Mouse (Mus musculus) neural tube, embryonic 14.5 days (tissue): ENCODE results near the gene Gm45618. TPM values are rescaled to one million over a fixed set of nuclear protein-coding genes. Genes with fewer than 3 reads are reported as not detected.

ENCODE experiments used
- ATAC-seq: fragments of 200-750 bp; cut with Nextera tagmentation; 2 replicates; pipeline ENCODE4 v1.8.0; 2017; ENCODE audit warnings: low read depth, mild to moderate bottlenecking, moderate TSS enrichment, moderate library complexity
- H3K27ac ChIP-seq: fragments of 300-500 bp; sonication (generic); 2 replicates; pipeline ENCODE4 v1.5.1; 2014; ENCODE audit warnings: low read depth, mild to moderate bottlenecking, control low read depth, low read length, moderate library complexity, mixed read lengths
- H3K27me3 ChIP-seq: fragments of 300-500 bp; sonication (generic); 2 replicates; pipeline ENCODE4 v1.6.1; 2014; ENCODE audit warnings: low read length; ENCODE audit not compliant: control insufficient read depth, insufficient read depth
- H3K36me3 ChIP-seq: fragments of 300-500 bp; sonication (generic); 2 replicates; pipeline ENCODE4 v1.6.1; 2014; ENCODE audit warnings: low read length, mixed read lengths; ENCODE audit not compliant: control insufficient read depth, insufficient read depth
- H3K4me1 ChIP-seq: fragments of 300-500 bp; sonication (generic); 2 replicates; pipeline ENCODE4 v1.6.1; 2014; ENCODE audit warnings: low read length; ENCODE audit not compliant: control insufficient read depth, insufficient read depth
- H3K4me2 ChIP-seq: fragments of 300-500 bp; sonication (generic); 2 replicates; pipeline ENCODE4 v1.6.1; 2014; ENCODE audit warnings: mild to moderate bottlenecking, low read depth, low read length, control low read depth
- H3K4me3 ChIP-seq: fragments of 300-500 bp; sonication (generic); 2 replicates; pipeline ENCODE4 v1.5.1; 2014; ENCODE audit warnings: low read depth, low read length, control low read depth, mixed read lengths
- H3K9ac ChIP-seq: fragments of 300-500 bp; sonication (generic); replicated peaks from 2 replicates; pipeline ENCODE4 v1.6.1; 2014; ENCODE audit warnings: low read depth, mild to moderate bottlenecking, control low read depth, low read length, mixed read lengths
- H3K9me3 ChIP-seq: fragments of 300-500 bp; sonication (generic); 2 replicates; pipeline ENCODE4 v1.6.1; 2016; ENCODE audit warnings: low read length; ENCODE audit not compliant: control insufficient read depth
- WGBS: fragments of 180-500 bp; shearing (Covaris S2); extraction: QIAGEN DNeasy Blood & Tissue Kit; methylation state at CpG from one replicate; pipeline ENCODE4 v1.1.7; 2014; 5-methylcytosine and 5-hydroxymethylcytosine counted together
- polyA plus RNA-seq: library from polyadenylated mRNA; unstranded; fragments of >200 nt; fragmentation: Nextera tagmentation; extraction: Ambion mirVana; gene quantifications from 2 replicates; pipeline ENCODE4 v1.2.1, GENCODE M21; 2014

Gene Gm45618
- polyA plus RNA-seq, 1 experiment from 2014 or later, result not detected

- H3K27me3 ChIP-seq, result no peaks in the 10 kb centered on the region
- 74% methylated on average over 2 of the region's 2 CpGs for WGBS
- H3K4me3 ChIP-seq, result no peak overlapping the region
- H3K9me3 ChIP-seq, result no peaks in the 10 kb centered on the region
- 0 out of 2 replicates have a peak, but pooled peaks cover 3% of the 10 kb centered on the region for H3K4me1 ChIP-seq
- H3K9ac ChIP-seq, result no peak overlapping the region
- ATAC-seq, result no peak
- no peak overlapping the region for H3K27ac ChIP-seq
- peaks cover 35% of the 10 kb centered on the region for H3K36me3 ChIP-seq
- H3K4me2 ChIP-seq, result no peak overlapping the region
Measured at GRCm38 (mm10) chr7:142080876-142081275, 39.7 kb downstream of the Gm45618 start.

GRCm38 (mm10) chr7:142079365-142079764 lies 41.2 kb downstream of the Gm45618 start:
- 0 out of 2 replicates have a peak, but pooled peaks cover 3% of the 10 kb centered on the region for H3K4me1 ChIP-seq

GRCm38 (mm10) chr7:142077138-142077537 lies 43.4 kb downstream of the Gm45618 start:
- no peaks in the 10 kb centered on the region for H3K27me3 ChIP-seq
- no peak overlapping the region for H3K4me2 ChIP-seq
- no peaks in the 10 kb centered on the region for H3K9me3 ChIP-seq
- H3K4me3 ChIP-seq, result no peak overlapping the region
- peaks cover 13% of the 10 kb centered on the region for H3K36me3 ChIP-seq
- H3K9ac ChIP-seq, result no peak overlapping the region
- ATAC-seq, result peak; percentile 17; the same call in 1 of the 2 replicates
- 0 out of 2 replicates have a peak, but pooled peaks cover under 1% of the 10 kb centered on the region for H3K4me1 ChIP-seq
- no peak overlapping the region for H3K27ac ChIP-seq
- 61% methylated on average over 3 of the region's 3 CpGs for WGBS

More at GRCm38 (mm10) chr7:142079365-142079764, 41.2 kb downstream of the Gm45618 start:
- Histone ChIP-seq H3K4me3 (no peak overlapping the region), H3K27ac (no peak overlapping the region), H3K9ac (no peak overlapping the region), H3K9me3 (no peaks in the 10 kb centered on the region), H3K36me3 (peaks cover 27% of the 10 kb centered on the region), H3K4me2 (no peak overlapping the region), H3K27me3 (no peaks in the 10 kb centered on the region)
- WGBS, result 31% methylated on average over 5 of the region's 5 CpGs
- ATAC-seq, result no peak

- Histone ChIP-seq H3K4me1 (no peaks in the 10 kb centered on the region), H3K4me3 (no peak overlapping the region), H3K9ac (no peak overlapping the region), H3K27me3 (no peaks in the 10 kb centered on the region), H3K9me3 (no peaks in the 10 kb centered on the region), H3K4me2 (no peak overlapping the region), H3K27ac (no peak overlapping the region), H3K36me3 (no peaks in the 10 kb centered on the region)
- WGBS, result 78% methylated on average over 8 of the region's 8 CpGs
- ATAC-seq, result no peak
Measured at GRCm38 (mm10) chr7:142074146-142074886, 46.2 kb downstream of the Gm45618 start.

GRCm38 (mm10) chr7:142071717-142072116 lies 48.8 kb downstream of the Gm45618 start:
- no peaks in the 10 kb centered on the region for H3K4me1 ChIP-seq
- no peak overlapping the region for H3K4me3 ChIP-seq
- no peak overlapping the region for H3K4me2 ChIP-seq
- ATAC-seq, result no peak
- no peaks in the 10 kb centered on the region for H3K27me3 ChIP-seq
- no peaks in the 10 kb centered on the region for H3K36me3 ChIP-seq
- H3K27ac ChIP-seq, result no peak overlapping the region
- H3K9ac ChIP-seq, result no peak overlapping the region
- no peaks in the 10 kb centered on the region for H3K9me3 ChIP-seq

- no peak overlapping the region for H3K27ac ChIP-seq
Measured at GRCm38 (mm10) chr7:142071212-142071578, 49.3 kb downstream of the Gm45618 start.

GRCm38 (mm10) chr7:142070458-142071211 lies 49.9 kb downstream of the Gm45618 start:
- Histone ChIP-seq H3K4me1 (no peaks in the 10 kb centered on the region), H3K9ac (peak overlapping the region; percentile 32; the same call in 1 of the 2 replicates), H3K27me3 (no peaks in the 10 kb centered on the region), H3K4me2 (peak overlapping the region; percentile 46), H3K27ac (no peak overlapping the region), H3K9me3 (no peaks in the 10 kb centered on the region), H3K4me3 (peak overlapping the region; percentile 16; the same call in 1 of the 2 replicates), H3K36me3 (no peaks in the 10 kb centered on the region)
- ATAC-seq, result peak; percentile 89
- 18% methylated on average over 13 of the region's 13 CpGs for WGBS

More at GRCm38 (mm10) chr7:142071212-142071578, 49.3 kb downstream of the Gm45618 start:
- ATAC-seq, result peak; percentile 78
- no peaks in the 10 kb centered on the region for H3K36me3 ChIP-seq
- no peaks in the 10 kb centered on the region for H3K9me3 ChIP-seq
- peak overlapping the region; percentile 46 for H3K4me2 ChIP-seq
- WGBS, result 4% methylated on average over 10 of the region's 10 CpGs
- no peaks in the 10 kb centered on the region for H3K27me3 ChIP-seq
- H3K4me3 ChIP-seq, result peak overlapping the region; percentile 16; the same call in 1 of the 2 replicates
- H3K4me1 ChIP-seq, result no peaks in the 10 kb centered on the region
- H3K9ac ChIP-seq, result peak overlapping the region; percentile 32; the same call in 1 of the 2 replicates
